Mouse (Mus musculus) CH12.LX (cell line): ENCODE measurements around the gene Csf2rb. TPM values are rescaled to one million over a fixed set of nuclear protein-coding genes. Genes with fewer than 3 reads are reported as not detected.

Experiments
- DNase-seq: peaks from one replicate; pipeline ENCODE4 v3.0.0-alpha.2; 2013; ENCODE audit errors: extremely low read depth
- H3K27ac ChIP-seq: 2 replicates; pipeline ENCODE4 v1.5.1; 2012; ENCODE audit warnings: low read depth, mild to moderate bottlenecking, control low read depth, moderate library complexity; ENCODE audit not compliant: insufficient read depth
- H3K27me3 ChIP-seq: replicated peaks from 2 replicates; pipeline ENCODE3; 2012; ENCODE audit warnings: inconsistent platforms
- H3K36me3 ChIP-seq, 2 experiments: replicated peaks in 1 of 2; 2 replicates each; pipeline versions ENCODE3 to v1.6.1; 2012; ENCODE audit warnings: inconsistent platforms in 1 of 2, low read length in 1 of 2, mild to moderate bottlenecking in 1 of 2, mixed read lengths in 1 of 2, moderate library complexity in 1 of 2; ENCODE audit not compliant: control insufficient read depth in 1 of 2, insufficient read depth in 1 of 2
- H3K4me1 ChIP-seq, 2 experiments: 2 replicates each; pipeline ENCODE4 v1.6.1; 2012; ENCODE audit warnings: inconsistent platforms in 1 of 2, moderate library complexity in 1 of 2; ENCODE audit not compliant: insufficient read depth in 2 of 2, control insufficient read depth in 1 of 2
- H3K4me2 ChIP-seq: 2 replicates; pipeline ENCODE4 v1.6.1; 2012; ENCODE audit warnings: low read depth, mild to moderate bottlenecking, control low read depth; ENCODE audit not compliant: poor library complexity, insufficient read depth, severe bottlenecking
- H3K4me3 ChIP-seq, 3 experiments: fragments of 150-350 bp in 1 of 3; sonication (generic) in 1 of 3; replicated peaks in 1 of 3; 2 replicates each; pipeline versions ENCODE3 to v1.5.1; 2011 to 2012; ENCODE audit warnings: low read depth in 2 of 3, low read length in 2 of 3, mild to moderate bottlenecking in 2 of 3, moderate library complexity in 2 of 3, control low read depth in 1 of 3, improper control_type of control experiment in 1 of 3, inconsistent platforms in 1 of 3, mixed read lengths in 1 of 3; ENCODE audit not compliant: poor library complexity in 1 of 3
- H3K79me2 ChIP-seq: replicated peaks from 2 replicates; pipeline ENCODE4 v1.6.1; 2012; ENCODE audit warnings: mild to moderate bottlenecking, moderate library complexity; ENCODE audit not compliant: control insufficient read depth, poor library complexity, insufficient read depth, severe bottlenecking; ENCODE audit errors: extremely low read depth
- H3K9ac ChIP-seq: 2 replicates; pipeline ENCODE4 v1.6.1; 2012; ENCODE audit warnings: low read depth, mild to moderate bottlenecking, control low read depth, moderate library complexity; ENCODE audit not compliant: insufficient read depth
- H3K9me3 ChIP-seq: replicated peaks from 2 replicates; pipeline ENCODE3; 2012; ENCODE audit warnings: low read length, inconsistent platforms, mixed read lengths
- CTCF ChIP-seq, 2 experiments: IDR thresholded peaks in 1 of 2; conservative IDR thresholded peaks in 1 of 2; 2 replicates each; pipeline ENCODE4 v1.5.1; 2011 to 2012; ENCODE audit warnings: low read depth in 2 of 2, low read length in 2 of 2, improper control_type of control experiment in 1 of 2, inconsistent platforms in 1 of 2, mild to moderate bottlenecking in 1 of 2, moderate library complexity in 1 of 2
- E2F4 ChIP-seq: IDR thresholded peaks from 2 replicates; pipeline ENCODE4 v1.6.1; 2011; ENCODE audit warnings: low read depth, low read length, improper control_type of control experiment; ENCODE audit not compliant: insufficient replicate concordance
- ELF1 ChIP-seq: IDR thresholded peaks from 2 replicates; pipeline ENCODE4 v1.6.1; 2014; ENCODE audit warnings: low read depth, mild to moderate bottlenecking, inconsistent platforms, low read length, improper control_type of control experiment
- EP300 ChIP-seq: IDR thresholded peaks from 2 replicates; pipeline ENCODE4 v1.6.1; 2011; ENCODE audit warnings: low read length, improper control_type of control experiment
- ETS1 ChIP-seq: conservative IDR thresholded peaks from 2 replicates; pipeline ENCODE4 v1.6.1; 2012; ENCODE audit warnings: low read depth, mild to moderate bottlenecking, inconsistent platforms, low read length, improper control_type of control experiment, moderate library complexity
- GABPA ChIP-seq: IDR thresholded peaks from 2 replicates; pipeline ENCODE4 v1.6.1; 2012; ENCODE audit warnings: low read depth, low read length, improper control_type of control experiment, inconsistent platforms; ENCODE audit not compliant: insufficient replicate concordance
- HCFC1 ChIP-seq: IDR thresholded peaks from 2 replicates; pipeline ENCODE4 v1.6.1; 2012; ENCODE audit warnings: low read depth, mild to moderate bottlenecking, inconsistent platforms, low read length, improper control_type of control experiment
- IRF4 ChIP-seq: IDR thresholded peaks from 2 replicates; pipeline ENCODE4 v1.6.1; 2014; ENCODE audit warnings: low read depth, mild to moderate bottlenecking, inconsistent platforms, low read length, improper control_type of control experiment
- JUN ChIP-seq: IDR thresholded peaks from 2 replicates; pipeline ENCODE4 v1.6.1; 2011; ENCODE audit warnings: low read depth, mild to moderate bottlenecking, low read length, improper control_type of control experiment, moderate library complexity; ENCODE audit not compliant: insufficient read depth
- JUND ChIP-seq: conservative IDR thresholded peaks from 2 replicates; pipeline ENCODE4 v1.6.1; 2011; ENCODE audit warnings: low read depth, low read length, improper control_type of control experiment
- MAFK ChIP-seq: IDR thresholded peaks from 2 replicates; pipeline ENCODE4 v1.6.1; 2011; ENCODE audit warnings: low read length, improper control_type of control experiment; ENCODE audit not compliant: insufficient replicate concordance
- MAX ChIP-seq: IDR thresholded peaks from 2 replicates; pipeline ENCODE4 v1.6.1; 2011; ENCODE audit warnings: low read length, improper control_type of control experiment
- MEF2A ChIP-seq: IDR thresholded peaks from 2 replicates; pipeline ENCODE4 v1.6.1; 2014; ENCODE audit warnings: low read depth, mild to moderate bottlenecking, inconsistent platforms, low read length, improper control_type of control experiment, borderline replicate concordance
- MXI1 ChIP-seq: IDR thresholded peaks from 2 replicates; pipeline ENCODE4 v1.6.1; 2011; ENCODE audit warnings: mild to moderate bottlenecking, low read depth, low read length, improper control_type of control experiment
- MYC ChIP-seq: IDR thresholded peaks from 2 replicates; pipeline ENCODE4 v1.6.1; 2011; ENCODE audit warnings: low read depth, mild to moderate bottlenecking, improper control_type of control experiment, low read length
- NELFE ChIP-seq: IDR thresholded peaks from 2 replicates; pipeline ENCODE4 v1.6.1; 2011; ENCODE audit warnings: low read depth, low read length, improper control_type of control experiment
- NRF1 ChIP-seq: IDR thresholded peaks from 2 replicates; pipeline ENCODE4 v1.6.1; 2014; ENCODE audit warnings: low read depth, mild to moderate bottlenecking, inconsistent platforms, low read length, improper control_type of control experiment, moderate library complexity
- POLR2A ChIP-seq: IDR thresholded peaks from 2 replicates; pipeline ENCODE4 v1.6.1; 2011; ENCODE audit warnings: low read depth, mild to moderate bottlenecking, improper control_type of control experiment, low read length
- POLR2AphosphoS2 ChIP-seq: IDR thresholded peaks from 2 replicates; pipeline ENCODE4 v1.6.1; 2011; ENCODE audit warnings: low read depth, low read length, improper control_type of control experiment
- RAD21 ChIP-seq: IDR thresholded peaks from 2 replicates; pipeline ENCODE4 v1.6.1; 2011; ENCODE audit warnings: low read depth, mild to moderate bottlenecking, low read length, improper control_type of control experiment, moderate library complexity
- SIN3A ChIP-seq: IDR thresholded peaks from 2 replicates; pipeline ENCODE4 v1.6.1; 2012; ENCODE audit warnings: low read length, improper control_type of control experiment, inconsistent platforms
- SMC3 ChIP-seq: IDR thresholded peaks from 2 replicates; pipeline ENCODE4 v1.6.1; 2011; ENCODE audit warnings: low read depth, low read length, improper control_type of control experiment
- TBP ChIP-seq: conservative IDR thresholded peaks from 2 replicates; pipeline ENCODE4 v1.6.1; 2011; ENCODE audit warnings: low read depth, low read length, improper control_type of control experiment
- TCF12 ChIP-seq: IDR thresholded peaks from 2 replicates; pipeline ENCODE4 v1.6.1; 2014; ENCODE audit warnings: low read depth, mild to moderate bottlenecking, inconsistent platforms, low read length, improper control_type of control experiment
- UBTF ChIP-seq: IDR thresholded peaks from 2 replicates; pipeline ENCODE4 v1.6.1; 2012; ENCODE audit warnings: low read depth, mild to moderate bottlenecking, inconsistent platforms, low read length, improper control_type of control experiment, moderate library complexity
- USF1 ChIP-seq: IDR thresholded peaks from 2 replicates; pipeline ENCODE4 v1.6.1; 2014; ENCODE audit warnings: low read depth, mild to moderate bottlenecking, inconsistent platforms, low read length, improper control_type of control experiment
- USF2 ChIP-seq: conservative IDR thresholded peaks from 2 replicates; pipeline ENCODE4 v1.6.1; 2011; ENCODE audit warnings: low read depth, low read length, improper control_type of control experiment
- dilution Hi-C: fragments of 300-500 bp; cut with MboI; formaldehyde crosslinking; loops from 2 replicates; pipeline ENCODE4 v1.14.3; 2020; ENCODE audit warnings: low sequenced_read_pairs; ENCODE audit not compliant: extremely low pct_unique_long_range_greater_than_20kb, extremely low pct_ligation_motif_present
- in situ Hi-C: fragments of 300-500 bp; cut with MboI; formaldehyde crosslinking; loops from 3 replicates; pipeline ENCODE4 v1.14.3; 2019; ENCODE audit warnings: low sequenced_read_pairs, low pct_ligation_motif_present, low pct_unique_long_range_greater_than_20kb, mixed read lengths
- polyA plus RNA-seq: library from polyadenylated mRNA; unstranded; fragments of >175 nt; gene quantifications from 2 replicates; pipeline ENCODE4 v1.2.1, GENCODE M21; 2012; ENCODE audit warnings: low read depth; ENCODE audit not compliant: insufficient read length
- total RNA-seq, 2 experiments: library from RNA; depleted of rRNA; stranded (reverse); fragments of 300-350 nt in 1 of 2; fragments of >200 nt in 1 of 2; gene quantifications; 2 replicates each; pipeline ENCODE4 v1.2.3; 2012 to 2014

Gene Csf2rb
- total and polyA plus RNA-seq, 3 experiments = 134 to 222 (median 179) TPM

DNA sequence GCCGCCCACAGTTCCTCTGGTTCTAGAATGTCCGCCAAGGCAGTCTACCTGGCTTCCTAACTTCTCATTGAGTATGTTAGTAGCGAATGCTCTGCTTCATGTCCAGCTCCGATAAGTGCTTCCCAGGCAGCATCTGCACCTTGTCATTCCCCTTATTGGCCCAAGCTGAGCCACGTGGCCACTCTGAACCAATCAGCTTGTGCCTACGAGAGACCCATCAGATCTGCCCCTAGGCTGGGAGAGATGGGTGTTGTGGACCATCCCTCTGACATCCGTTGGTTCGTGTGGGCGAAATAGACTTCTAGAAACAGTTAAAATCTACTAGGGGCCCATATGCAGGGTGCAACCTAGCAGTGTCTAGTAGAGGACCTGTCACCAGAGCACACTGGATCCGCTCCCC lies 52.3 kb downstream of the Csf2rb start:
- H3K79me2 ChIP-seq = no peaks in the 10 kb centered on the region
- H3K4me3 ChIP-seq = peak overlapping the region in 1 of 3 experiments; percentile 16
- no peak for DNase-seq
- in situ Hi-C loops = no loop called here
- H3K9me3 ChIP-seq = peaks cover 5% of the 10 kb centered on the region
- peak overlapping the region; percentile 62 for H3K4me2 ChIP-seq
- dilution Hi-C loops = no loop called here
- no peaks in the 10 kb centered on the region for H3K36me3 ChIP-seq
- TF ChIP-seq TBP = no peak
- TF ChIP-seq MYC = no peak
- no peak for TF ChIP-seq GABPA
- TF ChIP-seq EP300 = no peak
- TF ChIP-seq IRF4 = no peak
- no peak for TF ChIP-seq ETS1
- no peak for TF ChIP-seq E2F4
- TF ChIP-seq HCFC1 = no peak
- TF ChIP-seq SIN3A = no peak
- TF ChIP-seq TCF12 = no peak
- TF ChIP-seq USF1 = peak; percentile 93
- TF ChIP-seq CTCF (conservative IDR thresholded peaks at IDR 0.05 in 1 of 2, IDR thresholded peaks at IDR 0.05 in 1 of 2; ENCODE audit: low read depth in 2 of 2, low read length in 2 of 2) = no peak
- no peak for TF ChIP-seq ELF1
- TF ChIP-seq POLR2A = 0 out of 2 replicates have a peak, but pooled peaks have one; percentile 15
- TF ChIP-seq NELFE = no peak
- TF ChIP-seq NRF1 = no peak
- no peak for TF ChIP-seq UBTF
- TF ChIP-seq RAD21 = no peak
- TF ChIP-seq POLR2AphosphoS2 = no peak
- no peak for TF ChIP-seq MAFK
- no peak for TF ChIP-seq JUN
- no peak for TF ChIP-seq MXI1
- no peak for TF ChIP-seq SMC3
- TF ChIP-seq MEF2A = no peak
- peak; percentile 93 for TF ChIP-seq MAX
- peak; percentile 91 for TF ChIP-seq USF2
- no peak for TF ChIP-seq JUND
- TF ChIP-seq, all 38 proteins: peak for 4
- H3K9ac ChIP-seq = peak overlapping the region; percentile 29; the same call in 1 of the 2 replicates
- no peak overlapping the region for H3K27ac ChIP-seq
- H3K27me3 ChIP-seq = peaks cover 72% of the 10 kb centered on the region
- H3K4me1 ChIP-seq = no peaks in the 10 kb centered on the region
